Mouse (Mus musculus) C2C12 (cell line): Measurements from ENCODE around the gene Gfod2. TPM values are rescaled to one million over a fixed set of nuclear protein-coding genes. Genes with fewer than 3 reads are reported as not detected.

Experiments
- H3K27me3 ChIP-seq: one replicate; pipeline ENCODE4 v1.6.1; 2011; ENCODE audit not compliant: control insufficient read depth, insufficient read depth, insufficient read length
- H3K36me3 ChIP-seq: one replicate; pipeline ENCODE4 v1.6.1; 2011; ENCODE audit not compliant: control insufficient read depth, insufficient read depth
- H3K4me3 ChIP-seq: one replicate; pipeline ENCODE4 v1.5.1; 2011; ENCODE audit warnings: mild to moderate bottlenecking, control low read depth; ENCODE audit not compliant: poor library complexity, insufficient read depth, severe bottlenecking
- H3K79me2 ChIP-seq: one replicate; pipeline ENCODE4 v1.6.1; 2011; ENCODE audit not compliant: control insufficient read depth, insufficient read depth
- H3K79me3 ChIP-seq: one replicate; pipeline ENCODE4 v1.6.1; 2011; ENCODE audit warnings: low read depth, control low read depth
- H3ac ChIP-seq: one replicate; pipeline ENCODE3; 2011; ENCODE audit warnings: low read depth; ENCODE audit not compliant: control insufficient read depth, insufficient read length
- CEBPB ChIP-seq: IDR thresholded peaks from one replicate; pipeline ENCODE4 v1.6.1; 2011; ENCODE audit warnings: low read depth, mild to moderate bottlenecking, control low read depth, moderate library complexity
- CTCF ChIP-seq: IDR thresholded peaks from one replicate; pipeline ENCODE4 v1.5.1; 2011; ENCODE audit not compliant: control insufficient read depth, insufficient read depth, insufficient read length
- FOSL1 ChIP-seq: IDR thresholded peaks from one replicate; pipeline ENCODE4 v1.8.0; 2011; ENCODE audit warnings: mild to moderate bottlenecking, low read length; ENCODE audit not compliant: poor library complexity, insufficient read depth, severe bottlenecking
- MAX ChIP-seq: IDR thresholded peaks from one replicate; pipeline ENCODE4 v1.6.1; 2011; ENCODE audit warnings: mild to moderate bottlenecking, control low read depth
- MYOD1 ChIP-seq: IDR thresholded peaks from one replicate; pipeline ENCODE4 v1.6.1; 2011; ENCODE audit warnings: low read depth; ENCODE audit not compliant: control insufficient read depth, insufficient read length
- MYOG ChIP-seq: IDR thresholded peaks from one replicate; pipeline ENCODE4 v1.6.1; 2011; ENCODE audit not compliant: control insufficient read depth, insufficient read length; ENCODE audit errors: extremely low read depth
- USF1 ChIP-seq: IDR thresholded peaks from one replicate; pipeline ENCODE4 v1.6.1; 2011; ENCODE audit warnings: low read depth, mild to moderate bottlenecking, control low read depth, moderate library complexity
- polyA plus RNA-seq: library from polyadenylated mRNA; unstranded; fragments of >200 nt; fragmentation: generic; extraction: Trizol; gene quantifications from one replicate; pipeline ENCODE4 v1.2.1, GENCODE M21; 2012; ENCODE audit warnings: missing spikeins

Gene Gfod2
- polyA plus RNA-seq, 1 experiment = 8.2 TPM

- Histone ChIP-seq H3K4me3 (no peak overlapping the region), H3K27me3 (no peaks in the 10 kb centered on the region), H3K36me3 (no peaks in the 10 kb centered on the region), H3ac (no peak overlapping the region), H3K79me3 (peaks cover 1% of the 10 kb centered on the region), H3K79me2 (peaks cover 7% of the 10 kb centered on the region)
- no peak for TF ChIP-seq FOSL1
Observed at GRCm38 (mm10) chr8:105712286-105712685, 46.2 kb downstream of the Gfod2 start.

DNA sequence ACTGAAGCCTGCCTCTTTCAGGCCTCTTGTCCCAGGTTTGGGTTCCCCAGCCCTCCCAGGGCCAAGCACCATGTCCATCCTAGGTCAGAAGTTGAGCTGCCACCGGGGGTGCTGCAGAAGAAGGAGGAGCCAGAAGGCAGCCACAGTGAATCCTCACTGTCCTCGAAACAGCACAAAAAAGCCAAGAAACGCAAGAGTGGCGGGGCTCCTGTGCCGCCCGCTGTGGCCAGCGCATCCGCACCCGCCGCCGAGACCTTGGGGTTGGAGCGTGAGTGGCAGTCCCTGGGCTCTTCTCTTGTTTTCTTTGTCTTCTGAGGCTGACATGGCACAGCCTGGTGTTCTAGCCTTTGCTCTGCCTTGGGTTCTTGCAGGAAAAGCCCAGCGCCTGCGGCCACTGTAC, 49.1 kb downstream of the Gfod2 start:
- Histone ChIP-seq H3K79me3 (peaks cover 1% of the 10 kb centered on the region), H3K27me3 (no peaks in the 10 kb centered on the region), H3ac (no peak overlapping the region), H3K79me2 (peaks cover 24% of the 10 kb centered on the region), H3K36me3 (no peaks in the 10 kb centered on the region), H3K4me3 (no peak overlapping the region)
- no peak for TF ChIP-seq MAX
- no peak for TF ChIP-seq CEBPB
- no peak for TF ChIP-seq FOSL1
- no peak for TF ChIP-seq MYOG
- no peak for TF ChIP-seq CTCF
- no peak for TF ChIP-seq MYOD1
- TF ChIP-seq USF1 = no peak

DNA sequence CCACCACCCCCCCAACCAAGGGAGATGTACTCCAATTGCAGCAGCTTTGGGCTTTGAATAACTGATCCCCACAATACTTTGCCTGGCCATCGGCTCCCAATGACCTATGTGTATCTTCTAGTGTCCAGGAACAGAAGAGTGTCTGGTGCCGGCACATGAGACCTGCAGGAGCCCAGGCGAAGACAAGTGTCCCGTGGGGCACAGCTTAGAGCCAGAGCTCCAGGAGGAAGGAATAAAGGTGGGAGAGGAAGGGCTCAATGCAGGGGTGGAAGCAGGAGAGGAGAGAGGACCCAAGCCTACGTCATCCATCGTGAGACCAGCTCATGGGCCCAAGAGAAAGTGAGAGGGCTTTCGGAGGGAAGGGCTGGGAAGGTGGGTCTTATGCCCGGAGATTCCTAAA, 49.8 kb downstream of the Gfod2 start:
- H3K79me3 ChIP-seq = peaks cover 1% of the 10 kb centered on the region
- H3K27me3 ChIP-seq = no peaks in the 10 kb centered on the region
- H3K4me3 ChIP-seq = no peak overlapping the region
- no peak overlapping the region for H3ac ChIP-seq
- peaks cover 24% of the 10 kb centered on the region for H3K79me2 ChIP-seq
- TF ChIP-seq CTCF (no peak), CEBPB (no peak), USF1 (no peak), MAX (no peak), MYOD1 (no peak), MYOG (no peak), FOSL1 (no peak)
- no peaks in the 10 kb centered on the region for H3K36me3 ChIP-seq

DNA sequence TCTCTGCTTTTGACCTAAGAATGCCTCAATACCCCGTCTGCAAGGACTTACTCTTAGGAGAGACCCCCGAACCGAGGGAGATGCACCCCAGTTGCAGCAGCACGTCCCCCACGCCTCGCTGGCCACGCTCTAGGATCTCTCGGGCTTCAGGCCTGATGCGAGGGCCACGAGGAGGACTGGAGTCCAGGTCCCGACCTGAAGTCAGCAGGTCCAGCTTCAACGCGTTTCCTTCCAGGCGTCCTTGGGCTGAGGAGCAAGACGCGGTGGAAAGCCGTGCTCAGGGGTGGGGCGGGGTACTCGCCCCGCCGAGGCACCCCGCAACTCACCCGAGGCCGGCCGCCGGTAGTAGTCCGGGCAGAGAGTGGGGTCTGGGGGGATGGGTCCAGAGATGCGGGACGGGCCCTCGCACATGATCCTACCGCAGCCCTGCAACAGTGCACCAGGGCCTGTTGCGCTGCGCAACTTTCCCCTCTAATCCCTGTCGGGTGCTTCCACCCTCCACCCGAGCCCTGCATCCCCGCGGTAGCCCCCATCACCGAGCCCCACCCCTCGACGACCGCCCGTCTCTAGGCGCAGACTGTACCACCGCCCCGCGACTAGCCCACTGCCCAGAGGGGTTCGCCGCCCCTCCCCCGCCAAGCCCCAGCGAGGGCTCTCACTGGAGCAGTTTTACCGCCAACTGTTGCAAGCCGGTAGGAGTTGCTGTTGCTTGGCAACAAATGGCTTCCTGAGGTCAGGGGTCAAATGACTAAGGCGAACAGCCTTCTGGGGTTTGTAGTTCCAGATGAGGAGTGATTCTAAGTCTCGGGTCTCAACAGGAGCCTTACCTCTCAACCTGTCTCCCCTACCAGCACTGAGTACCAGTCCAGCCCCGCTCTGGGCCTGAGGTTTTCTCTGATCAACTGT, 50.7 kb downstream of the Gfod2 start, which contains the start of the genes 4933405L10Rik and Enkd1:
4933405L10Rik (plus strand) TSS at position 158 of the 906 bp plus-strand sequence.
Enkd1 (minus strand) TSS at position 713 of the 906 bp plus-strand sequence.
- no peak for TF ChIP-seq FOSL1
- no peak for TF ChIP-seq MAX
- no peak for TF ChIP-seq CTCF
- no peak for TF ChIP-seq MYOG
- peak; percentile 32 for TF ChIP-seq USF1
- TF ChIP-seq MYOD1 = no peak
- TF ChIP-seq CEBPB = no peak
- H3K4me3 ChIP-seq = peak within 1 kb of the TSS; percentile 74
- H3K79me3 ChIP-seq = peaks cover 1% of the 10 kb centered on the region
- H3K27me3 ChIP-seq = no peaks in the 10 kb centered on the region
- peak within 1 kb of the TSS; percentile 78 for H3ac ChIP-seq
- H3K36me3 ChIP-seq = no peaks in the 10 kb centered on the region
- H3K79me2 ChIP-seq = peaks cover 24% of the 10 kb centered on the region

DNA sequence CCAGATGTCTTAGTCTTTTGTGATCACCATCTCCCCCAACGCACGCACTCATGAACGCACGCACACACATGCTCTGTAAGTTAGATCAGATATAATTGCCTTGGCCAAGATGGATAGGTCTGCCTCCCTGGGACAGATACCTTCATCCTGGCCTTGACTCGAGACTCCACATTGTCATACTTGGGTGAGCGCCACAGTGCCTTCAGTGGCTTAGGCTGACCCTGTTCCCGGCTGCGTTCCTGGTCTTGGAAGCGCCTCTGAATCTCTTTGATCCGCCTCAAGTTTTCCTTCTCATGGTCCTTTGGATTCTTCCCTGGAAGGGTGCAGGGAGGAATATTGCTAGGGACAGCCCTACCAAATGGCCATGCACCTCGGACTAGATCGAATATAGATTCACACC, 52.0 kb downstream of the Gfod2 start:
- Histone ChIP-seq H3K4me3 (no peak overlapping the region), H3K79me2 (peaks cover 24% of the 10 kb centered on the region), H3K27me3 (no peaks in the 10 kb centered on the region), H3ac (no peak overlapping the region), H3K79me3 (peaks cover 1% of the 10 kb centered on the region), H3K36me3 (no peaks in the 10 kb centered on the region)
- TF ChIP-seq FOSL1 (no peak), CEBPB (no peak), MYOD1 (no peak), MYOG (no peak), MAX (no peak), USF1 (no peak), CTCF (no peak)
